ENCODE assay signal across 21 mouse cellular contexts in the genomic region with DNA sequence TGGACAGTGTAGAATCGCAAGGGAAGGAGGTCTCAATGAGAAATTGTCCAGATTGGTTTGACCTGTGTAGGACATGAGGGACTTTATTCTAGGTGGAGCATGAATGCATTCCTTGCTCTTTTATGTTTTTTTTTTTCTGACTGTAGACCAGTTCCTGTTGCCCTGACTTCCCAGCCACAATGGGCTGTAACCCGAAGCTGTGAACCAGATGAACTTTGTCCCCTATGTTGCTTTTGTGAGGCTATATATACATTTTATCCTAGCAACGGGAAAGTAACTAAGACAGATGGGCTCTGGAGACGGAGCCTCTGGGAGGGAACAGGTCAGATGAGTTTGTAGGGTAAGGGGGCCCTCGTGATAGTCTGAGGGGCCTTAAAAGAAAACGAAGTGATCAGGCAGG. TPM values are rescaled to one million over a fixed set of nuclear protein-coding genes. Genes with fewer than 3 reads are reported as not detected.
DNase-seq lines count a peak whose midpoint lies in the region; ATAC-seq and TF ChIP-seq lines count a peak whose summit lies in the region.
"Had no signal": no experiment of that assay in that cellular context is flagged by ENCODE, and none has a peak within 500 bp of the region (broad histone marks: within the 10 kb centered on the region; RNA-seq: fewer than 3 reads in every experiment).

No protein-coding gene starts in this region.

- 26% methylated on average over 6 of the region's 6 CpGs for WGBS in limb, embryonic 14.5 days
- WGBS in limb, embryonic 10.5 days, result 30% methylated on average over 6 of the region's 6 CpGs
- 15% methylated on average over 6 of the region's 6 CpGs for WGBS in embryonic facial prominence, embryonic 11.5 days
- 10% methylated on average over 6 of the region's 6 CpGs for WGBS in large intestine, adult 2 months

- DNase-seq in limb, embryonic 14.5 days (ENCODE audit: low spot score), result peak; percentile 28
- DNase-seq in limb, embryonic 10.5 days (ENCODE audit: low spot score), result no peak
- peak; percentile 53 for DNase-seq in embryonic facial prominence, embryonic 11.5 days (ENCODE audit: low spot score)
- peak; percentile 76 for DNase-seq in large intestine, adult 2 months (ENCODE audit: low read depth, low spot score)
- DNase-seq in yolk sac, embryonic 10.5 days (ENCODE audit: low spot score), result peak; percentile 45
- DNase-seq in left cerebral cortex, adult 8-10 months (ENCODE audit: low spot score in 2 of 2), result no peak
- DNase-seq: adrenal gland, adult 2 months; B cell, adult 2 months; cerebellum, adult 2 months; heart, adult 18-20 months; kidney, postnatal 10 days; liver, embryonic 13.5 days; right cerebral cortex, postnatal 14 days had no signal

- no peak for TF ChIP-seq POLR2A in limb, embryonic 14.5 days (IDR thresholded peaks at IDR 0.05; ENCODE audit: borderline replicate concordance, extremely low read depth, insufficient read depth, insufficient read length)

- no peaks in the 10 kb centered on the region for H3K36me3 ChIP-seq in limb, embryonic 14.5 days (ENCODE audit: control insufficient read depth, insufficient read depth, low read length)
- no peaks in the 10 kb centered on the region for H3K36me3 ChIP-seq in limb, embryonic 10.5 days
- no peaks in the 10 kb centered on the region for H3K36me3 ChIP-seq in embryonic facial prominence, embryonic 11.5 days (replicated peaks; ENCODE audit: control insufficient read depth, insufficient read depth, low read depth, low read length)
- H3K36me3 ChIP-seq: limb, embryonic 12.5 days; liver, embryonic 13.5 days; lung, embryonic 15.5 days; midbrain, embryonic 13.5 days; neural tube, embryonic 13.5 days had no signal

- H3K27me3 ChIP-seq in limb, embryonic 14.5 days (ENCODE audit: control insufficient read depth, insufficient read depth, low read length), result no peaks in the 10 kb centered on the region
- no peaks in the 10 kb centered on the region for H3K27me3 ChIP-seq in limb, embryonic 10.5 days (ENCODE audit: low read depth, poor library complexity, severe bottlenecking)
- H3K27me3 ChIP-seq in embryonic facial prominence, embryonic 11.5 days (ENCODE audit: control insufficient read depth, insufficient read depth, low read length), result no peaks in the 10 kb centered on the region
- H3K27me3 ChIP-seq: limb, embryonic 12.5 days; liver, embryonic 13.5 days; lung, embryonic 15.5 days; midbrain, embryonic 13.5 days; neural tube, embryonic 13.5 days had no signal

- H3K9ac ChIP-seq in limb, embryonic 14.5 days (ENCODE audit: low read depth, low read length, severe bottlenecking), result no peak overlapping the region
- H3K9ac ChIP-seq in embryonic facial prominence, embryonic 11.5 days (replicated peaks; ENCODE audit: low read length), result no peak overlapping the region
- H3K9ac ChIP-seq: limb, embryonic 12.5 days; liver, embryonic 13.5 days; lung, embryonic 15.5 days; midbrain, embryonic 13.5 days; neural tube, embryonic 13.5 days had no signal

- no peaks in the 10 kb centered on the region for H3K9me3 ChIP-seq in limb, embryonic 14.5 days (ENCODE audit: control insufficient read depth, low read length)
- no peaks in the 10 kb centered on the region for H3K9me3 ChIP-seq in limb, embryonic 10.5 days (replicated peaks)
- H3K9me3 ChIP-seq in embryonic facial prominence, embryonic 11.5 days (replicated peaks; ENCODE audit: control insufficient read depth, low read length), result no peaks in the 10 kb centered on the region
- H3K9me3 ChIP-seq: limb, embryonic 12.5 days; liver, embryonic 13.5 days; lung, embryonic 15.5 days; midbrain, embryonic 13.5 days; neural tube, embryonic 13.5 days had no signal

- peaks cover 4% of the 10 kb centered on the region; the same call in 1 of the 2 replicates for H3K4me1 ChIP-seq in limb, embryonic 14.5 days (ENCODE audit: control insufficient read depth, insufficient read depth, low read length)
- H3K4me1 ChIP-seq in limb, embryonic 10.5 days, result peaks cover 18% of the 10 kb centered on the region
- H3K4me1 ChIP-seq in embryonic facial prominence, embryonic 11.5 days (ENCODE audit: control insufficient read depth, insufficient read depth, low read length), result peaks cover 2% of the 10 kb centered on the region; the same call in 1 of the 2 replicates
- H3K4me1 ChIP-seq: liver, embryonic 13.5 days; midbrain, embryonic 13.5 days had no signal

- H3K4me2 ChIP-seq in limb, embryonic 14.5 days (replicated peaks; ENCODE audit: low read depth, low read length, severe bottlenecking), result no peak overlapping the region
- H3K4me2 ChIP-seq in embryonic facial prominence, embryonic 11.5 days (ENCODE audit: low read depth, low read length), result no peak overlapping the region
- H3K4me2 ChIP-seq: limb, embryonic 12.5 days; liver, embryonic 13.5 days; lung, embryonic 15.5 days; midbrain, embryonic 13.5 days; neural tube, embryonic 13.5 days had no signal

- no peak overlapping the region for H3K4me3 ChIP-seq in limb, embryonic 14.5 days (replicated peaks; ENCODE audit: low read length)
- H3K4me3 ChIP-seq in limb, embryonic 10.5 days, result no peak overlapping the region
- no peak overlapping the region for H3K4me3 ChIP-seq in embryonic facial prominence, embryonic 11.5 days (ENCODE audit: low read depth, low read length)
- H3K4me3 ChIP-seq: left cerebral cortex, adult 2 months; limb, embryonic 12.5 days; liver, embryonic 13.5 days; lung, embryonic 15.5 days; midbrain, embryonic 13.5 days; neural tube, embryonic 13.5 days had no signal

- ATAC-seq in limb, embryonic 14.5 days (ENCODE audit: low FRiP score, low read depth), result peak; percentile 41; the same call in 1 of the 2 replicates
- ATAC-seq in embryonic facial prominence, embryonic 11.5 days (replicated peaks; ENCODE audit: insufficient number of reproducible peaks, low FRiP score, low TSS enrichment, low read depth), result no peak
- no peak for ATAC-seq in CD4-positive, CD25-positive, alpha-beta regulatory T cell, adult 4 months
- ATAC-seq in megakaryocyte progenitor cell, adult 5-6 weeks (replicated peaks; ENCODE audit: poor library complexity), result no peak
- ATAC-seq: midbrain, embryonic 13.5 days had no signal

- H3K27ac ChIP-seq in limb, embryonic 14.5 days (replicated peaks; ENCODE audit: low read depth, low read length), result no peak overlapping the region
- H3K27ac ChIP-seq in limb, embryonic 10.5 days, result no peak overlapping the region
- H3K27ac ChIP-seq in embryonic facial prominence, embryonic 11.5 days (replicated peaks; ENCODE audit: low read depth, low read length), result no peak overlapping the region
- H3K27ac ChIP-seq: left cerebral cortex, adult 2 months; limb, embryonic 12.5 days; liver, embryonic 13.5 days; lung, embryonic 15.5 days; macrophage; midbrain, embryonic 13.5 days; neural tube, embryonic 13.5 days had no signal

RNA-seq across cellular contexts. Expression of gene Epb41l4b, which starts 42.8 kb away (rescaled TPM):
- 12.2 and 12.3 TPM in 2 replicates for polyA plus RNA-seq in limb, embryonic 14.5 days (2012; rRNA removed)
- polyA plus RNA-seq in limb, embryonic 14.5 days (2014; fragmentation: Nextera tagmentation; extraction: Ambion mirVana), result 5.3 and 5.6 TPM in 2 replicates
- 1.1 and 1.6 TPM in 2 replicates for polyA plus RNA-seq in limb, embryonic 10.5 days (2016; fragmentation: Nextera tagmentation; extraction: Ambion mirVana)
- 2.0 TPM in 2 replicates for polyA plus RNA-seq in embryonic facial prominence, embryonic 11.5 days (2014; fragmentation: Nextera tagmentation; extraction: Ambion mirVana)
- polyA plus RNA-seq in large intestine, adult 2 months (2012; rRNA removed), result 107 and 133 TPM in 2 replicates
- polyA plus RNA-seq in CD4-positive, CD25-positive, alpha-beta regulatory T cell, adult 4 months (2017; shearing (Covaris generic)), result not detected
- total RNA-seq in megakaryocyte progenitor cell, adult 5-6 weeks (2015), result 5.0 and 7.2 TPM in 2 replicates
- total RNA-seq in megakaryocyte progenitor cell, adult 5-6 weeks (2017), result 5.9 and 6.0 TPM in 2 replicates
- 10 to 100 TPM; 30.5 to 45.1 (median 34.8) TPM for total RNA-seq in left cerebral cortex, adult 8-10 months (2022)
- polyA plus RNA-seq: macrophage had no signal

Comparison
In these comparisons a context has a peak if more than half of its experiments do, and no peak if none do; other contexts are left out.
1. DNase-seq: peak in limb, embryonic 14.5 days (single experiment), embryonic facial prominence, embryonic 11.5 days (single experiment), large intestine, adult 2 months (single experiment) and yolk sac, embryonic 10.5 days (single experiment); none in limb, embryonic 10.5 days (single experiment) and left cerebral cortex, adult 8-10 months (0 of 2).